ENCODE assay signal across 8 mouse cellular contexts in genomic region chr6:41118201-41118976, GRCm38 (mm10).
DNase-seq lines count a peak whose midpoint lies in the region; ATAC-seq and TF ChIP-seq lines count a peak whose summit lies in the region.

No protein-coding gene starts in this region.

- no peaks in the 10 kb centered on the region for H3K9me3 ChIP-seq in CH12.LX (replicated peaks; ENCODE audit: low read length)
- no peaks in the 10 kb centered on the region for H3K9me3 ChIP-seq in embryonic facial prominence, embryonic 14.5 days (ENCODE audit: control insufficient read depth, low read length)
- no peaks in the 10 kb centered on the region for H3K9me3 ChIP-seq in heart, embryonic 16.5 days (replicated peaks; ENCODE audit: control insufficient read depth, low read length)
- no peaks in the 10 kb centered on the region for H3K9me3 ChIP-seq in liver, postnatal 0 days (ENCODE audit: low read length)
- H3K9me3 ChIP-seq in neural tube, embryonic 13.5 days = no peaks in the 10 kb centered on the region

- peak; percentile 69 for TF ChIP-seq RAD21 in CH12.LX (IDR thresholded peaks at IDR 0.05; ENCODE audit: low read depth, low read length)

- 20% methylated on average over 7 of the region's 7 CpGs for WGBS in embryonic facial prominence, embryonic 14.5 days
- 12% methylated on average over 7 of the region's 7 CpGs for WGBS in heart, embryonic 16.5 days
- WGBS in liver, postnatal 0 days (ENCODE audit: insufficient replicate concordance) = 9% methylated on average over 7 of the region's 7 CpGs
- WGBS in neural tube, embryonic 13.5 days = 20% methylated on average over 7 of the region's 7 CpGs
- WGBS in thymus, adult 2 months = under 1% methylated on average over 7 of the region's 7 CpGs

- no peak overlapping the region for H3K4me2 ChIP-seq in CH12.LX (ENCODE audit: insufficient read depth, low read depth, poor library complexity, severe bottlenecking)
- H3K4me2 ChIP-seq in embryonic facial prominence, embryonic 14.5 days (ENCODE audit: low read depth, low read length) = no peak overlapping the region
- H3K4me2 ChIP-seq in heart, embryonic 16.5 days (ENCODE audit: low read depth, low read length) = peak overlapping the region; percentile 46
- peak overlapping the region; percentile 53 for H3K4me2 ChIP-seq in liver, postnatal 0 days (ENCODE audit: low read depth, low read length)
- peak overlapping the region; percentile 27 for H3K4me2 ChIP-seq in neural tube, embryonic 13.5 days

- H3K4me1 ChIP-seq in CH12.LX (ENCODE audit: control insufficient read depth in 1 of 2, insufficient read depth in 2 of 2) = peaks cover 7 to 35% of the 10 kb centered on the region in 2 experiments
- H3K4me1 ChIP-seq in embryonic facial prominence, embryonic 14.5 days (ENCODE audit: control insufficient read depth, insufficient read depth, low read length) = no peaks in the 10 kb centered on the region
- no peaks in the 10 kb centered on the region for H3K4me1 ChIP-seq in heart, embryonic 16.5 days (ENCODE audit: control insufficient read depth, insufficient read depth, low read length)
- peaks cover 8% of the 10 kb centered on the region; the same call in 1 of the 2 replicates for H3K4me1 ChIP-seq in liver, postnatal 0 days (ENCODE audit: insufficient read depth)
- H3K4me1 ChIP-seq in neural tube, embryonic 13.5 days (replicated peaks) = no peaks in the 10 kb centered on the region
- peaks cover 14% of the 10 kb centered on the region for H3K4me1 ChIP-seq in thymus, adult 2 months (replicated peaks; ENCODE audit: control insufficient read depth, insufficient read depth, low read length)

- dilution Hi-C loops in CH12.LX (cut with MboI; ENCODE audit: extremely low pct_ligation_motif_present, extremely low pct_unique_long_range_greater_than_20kb, low sequenced_read_pairs) = no loop called here

- peak overlapping the region in 1 of 3 experiments; percentile 28 for H3K4me3 ChIP-seq in CH12.LX (replicated peaks in 1 of 3; ENCODE audit: low read depth in 2 of 3, low read length in 2 of 3, poor library complexity in 1 of 3)
- H3K4me3 ChIP-seq in embryonic facial prominence, embryonic 14.5 days (ENCODE audit: low read depth, low read length) = no peak overlapping the region
- H3K4me3 ChIP-seq in heart, embryonic 16.5 days (ENCODE audit: low read length) = peak overlapping the region; percentile 33
- H3K4me3 ChIP-seq in liver, postnatal 0 days (ENCODE audit: low read depth, low read length) = 0 out of 2 replicates have a peak overlapping the region, but pooled peaks have one; percentile 10
- no peak overlapping the region for H3K4me3 ChIP-seq in neural tube, embryonic 13.5 days
- peak overlapping the region; percentile 58 for H3K4me3 ChIP-seq in thymus, adult 2 months (ENCODE audit: control insufficient read depth, insufficient read depth, low read length)

- peak; percentile 44 to 72 for TF ChIP-seq CTCF in CH12.LX (conservative IDR thresholded peaks at IDR 0.05 in 1 of 2, IDR thresholded peaks at IDR 0.05 in 1 of 2; ENCODE audit: low read depth in 2 of 2, low read length in 2 of 2)
- TF ChIP-seq CTCF in liver, postnatal 0 days (IDR thresholded peaks at IDR 0.05; ENCODE audit: low read depth) = peak; percentile 80
- TF ChIP-seq CTCF in thymus, adult 2 months (IDR thresholded peaks at IDR 0.05; ENCODE audit: borderline replicate concordance, control insufficient read depth, extremely low read depth, insufficient read depth, low read length, poor library complexity) = peak; percentile 29; the same call in 1 of the 2 replicates

- no peaks in the 10 kb centered on the region for H3K27me3 ChIP-seq in CH12.LX (replicated peaks)
- no peaks in the 10 kb centered on the region for H3K27me3 ChIP-seq in embryonic facial prominence, embryonic 14.5 days (replicated peaks; ENCODE audit: control insufficient read depth, insufficient read depth, low read length)
- H3K27me3 ChIP-seq in heart, embryonic 16.5 days (ENCODE audit: control insufficient read depth, insufficient read depth, low read length) = no peaks in the 10 kb centered on the region
- no peaks in the 10 kb centered on the region for H3K27me3 ChIP-seq in liver, postnatal 0 days (ENCODE audit: insufficient read depth, low read length)
- no peaks in the 10 kb centered on the region for H3K27me3 ChIP-seq in neural tube, embryonic 13.5 days
- no peaks in the 10 kb centered on the region for H3K27me3 ChIP-seq in thymus, adult 2 months (ENCODE audit: control insufficient read depth, insufficient read depth, low read length)

- H3K36me3 ChIP-seq in CH12.LX (replicated peaks in 1 of 2; ENCODE audit: control insufficient read depth in 1 of 2, insufficient read depth in 1 of 2, low read length in 1 of 2) = no peaks in the 10 kb centered on the region
- no peaks in the 10 kb centered on the region for H3K36me3 ChIP-seq in embryonic facial prominence, embryonic 14.5 days (ENCODE audit: control insufficient read depth, insufficient read depth, low read length)
- H3K36me3 ChIP-seq in heart, embryonic 16.5 days (ENCODE audit: control insufficient read depth, insufficient read depth) = no peaks in the 10 kb centered on the region
- no peaks in the 10 kb centered on the region for H3K36me3 ChIP-seq in liver, postnatal 0 days (replicated peaks; ENCODE audit: insufficient read depth, low read length)
- H3K36me3 ChIP-seq in neural tube, embryonic 13.5 days = no peaks in the 10 kb centered on the region
- peaks cover 6% of the 10 kb centered on the region; the same call in 1 of the 2 replicates for H3K36me3 ChIP-seq in thymus, adult 2 months (ENCODE audit: control insufficient read depth, insufficient read depth, low read length)

- DNase-seq in CH12.LX (ENCODE audit: extremely low read depth) = peak; percentile 82
- DNase-seq in adrenal gland, postnatal 4 days (ENCODE audit: low spot score in 2 of 2) = peak; percentile 19 to 34
- peak; percentile 37 for DNase-seq in embryonic facial prominence, embryonic 14.5 days (ENCODE audit: low spot score)
- peak; percentile 71 to 74 for DNase-seq in kidney, postnatal 4 days
- peak; percentile 83 for DNase-seq in liver, postnatal 0 days
- peak; percentile 90 for DNase-seq in thymus, adult 2 months

- H3K9ac ChIP-seq in CH12.LX (ENCODE audit: insufficient read depth, low read depth) = no peak overlapping the region
- no peak overlapping the region for H3K9ac ChIP-seq in embryonic facial prominence, embryonic 14.5 days (ENCODE audit: low read depth, low read length)
- H3K9ac ChIP-seq in heart, embryonic 16.5 days (ENCODE audit: low read length) = no peak overlapping the region
- peak overlapping the region; percentile 48; the same call in 1 of the 2 replicates for H3K9ac ChIP-seq in liver, postnatal 0 days (replicated peaks)
- H3K9ac ChIP-seq in neural tube, embryonic 13.5 days = no peak overlapping the region

- H3K27ac ChIP-seq in CH12.LX (ENCODE audit: insufficient read depth, low read depth) = no peak overlapping the region
- H3K27ac ChIP-seq in embryonic facial prominence, embryonic 14.5 days (replicated peaks; ENCODE audit: low read depth, low read length) = no peak overlapping the region
- peak overlapping the region; percentile 51; the same call in 1 of the 2 replicates for H3K27ac ChIP-seq in heart, embryonic 16.5 days (ENCODE audit: low read length)
- H3K27ac ChIP-seq in liver, postnatal 0 days (ENCODE audit: low read depth) = peak overlapping the region; percentile 39; the same call in 1 of the 2 replicates
- no peak overlapping the region for H3K27ac ChIP-seq in neural tube, embryonic 13.5 days (replicated peaks)
- peak overlapping the region; percentile 96 for H3K27ac ChIP-seq in thymus, adult 2 months (ENCODE audit: control insufficient read depth, insufficient read depth, low read length)

- no peak for TF ChIP-seq EP300 in CH12.LX (IDR thresholded peaks at IDR 0.05; ENCODE audit: low read length)
- no peak for TF ChIP-seq EP300 in liver, postnatal 0 days (IDR thresholded peaks at IDR 0.05; ENCODE audit: low read depth)

- no peaks in the 10 kb centered on the region for H3K79me2 ChIP-seq in CH12.LX (replicated peaks; ENCODE audit: control insufficient read depth, extremely low read depth, insufficient read depth, poor library complexity, severe bottlenecking)

- in situ Hi-C loops in CH12.LX (cut with MboI; ENCODE audit: low pct_ligation_motif_present, low pct_unique_long_range_greater_than_20kb, low sequenced_read_pairs) = no loop called here

- peak; percentile 67; the same call in 1 of the 2 replicates for ATAC-seq in embryonic facial prominence, embryonic 14.5 days (ENCODE audit: low read depth)
- peak; percentile 58 for ATAC-seq in heart, embryonic 16.5 days (replicated peaks; ENCODE audit: extremely low read depth, insufficient read depth, low FRiP score)
- peak; percentile 78 for ATAC-seq in liver, postnatal 0 days
- peak; percentile 36 for ATAC-seq in neural tube, embryonic 13.5 days (ENCODE audit: low read depth)

- no peak for TF ChIP-seq POLR2A in CH12.LX (IDR thresholded peaks at IDR 0.05; ENCODE audit: low read depth, low read length)
- TF ChIP-seq POLR2A in thymus, adult 2 months (IDR thresholded peaks at IDR 0.05; ENCODE audit: control insufficient read depth, extremely low read depth, insufficient read depth, low read length, poor library complexity) = no peak

TF ChIP-seq in CH12.LX, 34 proteins besides CTCF, POLR2A, EP300 and RAD21:
- peak; percentile 13; the same call in 1 of the 2 replicates for TF ChIP-seq SMC3 (IDR thresholded peaks at IDR 0.05; ENCODE audit: low read depth, low read length)
- TF ChIP-seq TBP (conservative IDR thresholded peaks at IDR 0.05; ENCODE audit: low read depth, low read length) = no peak

Comparison
In these comparisons a context has a peak if more than half of its experiments do, and no peak if none do; other contexts are left out.
1. DNase-seq: peak in every context shown above with its lines; median percentile 90 in thymus, adult 2 months; 83 in liver, postnatal 0 days; 82 in CH12.LX; 72 in kidney, postnatal 4 days; 37 in embryonic facial prominence, embryonic 14.5 days; 26 in adrenal gland, postnatal 4 days.
2. H3K27ac ChIP-seq: peak in heart, embryonic 16.5 days (single experiment), liver, postnatal 0 days (single experiment) and thymus, adult 2 months (single experiment); none in CH12.LX (single experiment), embryonic facial prominence, embryonic 14.5 days (single experiment) and neural tube, embryonic 13.5 days (single experiment).
3. H3K4me2 ChIP-seq: peak in heart, embryonic 16.5 days (single experiment), liver, postnatal 0 days (single experiment) and neural tube, embryonic 13.5 days (single experiment); none in CH12.LX (single experiment) and embryonic facial prominence, embryonic 14.5 days (single experiment).
4. H3K4me3 ChIP-seq: peak in heart, embryonic 16.5 days (single experiment), liver, postnatal 0 days (single experiment) and thymus, adult 2 months (single experiment); none in embryonic facial prominence, embryonic 14.5 days (single experiment) and neural tube, embryonic 13.5 days (single experiment).
5. CTCF ChIP-seq: peak in every context shown above with its lines; median percentile 80 in liver, postnatal 0 days; 58 in CH12.LX; 29 in thymus, adult 2 months.
6. Peak in every context shown above with its lines, with median percentiles within 50 percentile points of each other: ATAC-seq.